Mouse (Mus musculus): ENCODE results near the gene Eif3i.
A peak's percentile ranks its signal among the peaks of the same experiment; 100 is the strongest.

DNA sequence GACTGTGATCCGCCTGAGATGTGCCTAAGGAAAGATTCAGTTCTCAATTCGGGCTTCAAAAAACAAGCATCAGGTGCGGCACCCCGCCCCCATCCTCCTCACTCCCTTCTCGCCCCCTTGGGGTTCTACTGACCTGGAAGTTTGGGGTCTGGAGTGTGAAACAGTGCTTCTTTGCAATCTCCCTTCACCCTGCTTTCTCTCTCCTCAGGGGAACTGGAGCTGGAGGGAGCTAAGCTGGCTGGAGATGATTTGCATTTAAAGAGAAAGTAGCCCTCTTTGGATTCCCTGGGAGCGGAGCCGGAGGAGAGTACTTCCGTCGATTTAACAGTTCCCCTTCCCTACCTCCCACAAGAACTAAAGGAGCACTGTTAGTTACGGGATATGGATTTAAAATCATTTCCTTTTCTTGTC is 23.2 kb upstream of the Eif3i start, which contains the start of gene Ccdc28b:
- TF ChIP-seq CTCF (IDR thresholded peaks at IDR 0.05 in 2 of 3, conservative IDR thresholded peaks at IDR 0.05 in 1 of 3; ENCODE audit: control insufficient read depth in 1 of 3, insufficient read depth in 1 of 3, low read depth in 2 of 3, low read length in 3 of 3, poor library complexity in 1 of 3, severe bottlenecking in 1 of 3) (no peak), MXI1 (IDR thresholded peaks at IDR 0.05; ENCODE audit: low read depth, low read length) (peak; percentile 3; the same call in 1 of the 2 replicates), ELF1 (IDR thresholded peaks at IDR 0.05; ENCODE audit: low read depth, low read length) (no peak), POLR2A (IDR thresholded peaks at IDR 0.05; ENCODE audit: control insufficient read depth in 1 of 2, insufficient read depth in 1 of 2, low read depth in 1 of 2, low read length in 2 of 2, poor library complexity in 1 of 2) (no peak), CHD1 (IDR thresholded peaks at IDR 0.05; ENCODE audit: low read depth, low read length) (no peak), HCFC1 (IDR thresholded peaks at IDR 0.05; ENCODE audit: low read depth, low read length) (no peak), BHLHE40 (IDR thresholded peaks at IDR 0.05; ENCODE audit: borderline replicate concordance, low read depth, low read length) (no peak), EP300 (IDR thresholded peaks at IDR 0.05; ENCODE audit: low read depth in 1 of 2, low read length in 2 of 2) (no peak), POLR2AphosphoS5 (IDR thresholded peaks at IDR 0.05; ENCODE audit: borderline replicate concordance, low read depth, low read length) (no peak), TAL1 (IDR thresholded peaks at IDR 0.05; ENCODE audit: low read length) (no peak)
